Mouse (Mus musculus) gastrocnemius, adult 2 months (tissue): ENCODE measurements around the gene Sema3e. TPM values are rescaled to one million over a fixed set of nuclear protein-coding genes. Genes with fewer than 3 reads are reported as not detected.

Experiments
- DNase-seq: peaks from one replicate; pipeline ENCODE4 v3.0.0; 2022
- H3K27ac ChIP-seq: fragments of 200-600 bp; 2 replicates; pipeline ENCODE4 v1.8.1; 2022; ENCODE audit warnings: mild to moderate bottlenecking
- H3K4me3 ChIP-seq: fragments of 200-600 bp; 2 replicates; pipeline ENCODE4 v1.8.1; 2022; ENCODE audit warnings: mild to moderate bottlenecking, moderate library complexity
- CTCF ChIP-seq: fragments of 200-600 bp; IDR thresholded peaks from 2 replicates; pipeline ENCODE4 v1.8.1; 2022; ENCODE audit warnings: antibody characterized with exemption, mild to moderate bottlenecking, moderate library complexity
- intact Hi-C: fragments of 180-260 bp; cut with DNase I; formaldehyde crosslinking; loops from one replicate; pipeline ENCODE4 v1.15.1; 2025
- long read RNA-seq, 2 experiments: library from polyadenylated mRNA; stranded (forward); transcript quantifications; one replicate each; pipeline ENCODE4 v2.0.0; 2021
- total RNA-seq, 2 experiments: library from RNA; stranded (reverse); gene quantifications; 2 replicates each; pipeline ENCODE4 v1.2.3; 2021

Sema3e gene
- total RNA-seq: under 1 TPM; 0.23 to 0.36 TPM
- long read RNA-seq, experiment 1: 0 reads
- long read RNA-seq, experiment 2: 0 reads

GRCm38 (mm10) chr5:14025205-14026124, at the start of gene Sema3e:
Gene Sema3e, plus strand, starts transcription at chr5:14025276.
- H3K4me3 ChIP-seq: peak within 1 kb of the TSS; percentile 63
- peak; percentile 26 for DNase-seq
- intact Hi-C loops: no loop called here
- no peak within 1 kb of the TSS for H3K27ac ChIP-seq
- TF ChIP-seq CTCF: no peak

GRCm38 (mm10) chr5:13977576-13977975, 47.5 kb upstream of the Sema3e start:
- TF ChIP-seq CTCF: no peak
- DNase-seq: no peak
- Histone ChIP-seq H3K27ac (no peak overlapping the region), H3K4me3 (no peak overlapping the region)
- intact Hi-C loops: no loop called here

- no peak overlapping the region for H3K27ac ChIP-seq
- no peak for DNase-seq
- no peak overlapping the region for H3K4me3 ChIP-seq
- no peak for TF ChIP-seq CTCF
- intact Hi-C loops: no loop called here
Observed at GRCm38 (mm10) chr5:13979156-13979555, 45.9 kb upstream of the Sema3e start.

GRCm38 (mm10) chr5:13982417-13983054, 42.5 kb upstream of the Sema3e start:
- TF ChIP-seq CTCF: no peak
- intact Hi-C loops: no loop called here
- Histone ChIP-seq H3K27ac (no peak overlapping the region), H3K4me3 (no peak overlapping the region)
- DNase-seq: no peak

- Histone ChIP-seq H3K27ac (no peak overlapping the region), H3K4me3 (no peak overlapping the region)
- intact Hi-C loops: no loop called here
- DNase-seq: no peak
- TF ChIP-seq CTCF: no peak
Observed at GRCm38 (mm10) chr5:13983608-13984007, 41.5 kb upstream of the Sema3e start.

- DNase-seq: no peak
- no peak for TF ChIP-seq CTCF
- H3K27ac ChIP-seq: no peak overlapping the region
- H3K4me3 ChIP-seq: no peak overlapping the region
- intact Hi-C loops: no loop called here
Observed at GRCm38 (mm10) chr5:13985669-13986068, 39.4 kb upstream of the Sema3e start.

GRCm38 (mm10) chr5:13987123-13987522, 38.0 kb upstream of the Sema3e start:
- Histone ChIP-seq H3K4me3 (no peak overlapping the region), H3K27ac (no peak overlapping the region)
- intact Hi-C loops: no loop called here
- TF ChIP-seq CTCF: no peak
- DNase-seq: no peak

GRCm38 (mm10) chr5:13988023-13988422, 37.1 kb upstream of the Sema3e start:
- no peak overlapping the region for H3K4me3 ChIP-seq
- intact Hi-C loops: no loop called here
- TF ChIP-seq CTCF: no peak
- no peak overlapping the region for H3K27ac ChIP-seq
- DNase-seq: no peak

- no peak for TF ChIP-seq CTCF
- DNase-seq: no peak
- Histone ChIP-seq H3K4me3 (no peak overlapping the region), H3K27ac (no peak overlapping the region)
- intact Hi-C loops: no loop called here
Observed at GRCm38 (mm10) chr5:13992734-13993396, 32.2 kb upstream of the Sema3e start.

- intact Hi-C loops: no loop called here
- Histone ChIP-seq H3K4me3 (no peak overlapping the region), H3K27ac (no peak overlapping the region)
- no peak for TF ChIP-seq CTCF
- no peak for DNase-seq
Observed at GRCm38 (mm10) chr5:14028341-14028740, 3.3 kb downstream of the Sema3e start.

- no peak for DNase-seq
- no peak overlapping the region for H3K4me3 ChIP-seq
- no peak overlapping the region for H3K27ac ChIP-seq
- no peak for TF ChIP-seq CTCF
- intact Hi-C loops: no loop called here
Observed at GRCm38 (mm10) chr5:14030796-14031195, 5.7 kb downstream of the Sema3e start.

GRCm38 (mm10) chr5:14032056-14032455, 7.0 kb downstream of the Sema3e start:
- Histone ChIP-seq H3K27ac (no peak overlapping the region), H3K4me3 (no peak overlapping the region)
- DNase-seq: no peak
- intact Hi-C loops: no loop called here
- no peak for TF ChIP-seq CTCF

- Histone ChIP-seq H3K4me3 (no peak overlapping the region), H3K27ac (no peak overlapping the region)
- intact Hi-C loops: no loop called here
- no peak for TF ChIP-seq CTCF
- DNase-seq: no peak
Observed at GRCm38 (mm10) chr5:14033302-14033701, 8.2 kb downstream of the Sema3e start.
